ENCODE assay signal across 21 mouse cellular contexts in the genomic region with DNA sequence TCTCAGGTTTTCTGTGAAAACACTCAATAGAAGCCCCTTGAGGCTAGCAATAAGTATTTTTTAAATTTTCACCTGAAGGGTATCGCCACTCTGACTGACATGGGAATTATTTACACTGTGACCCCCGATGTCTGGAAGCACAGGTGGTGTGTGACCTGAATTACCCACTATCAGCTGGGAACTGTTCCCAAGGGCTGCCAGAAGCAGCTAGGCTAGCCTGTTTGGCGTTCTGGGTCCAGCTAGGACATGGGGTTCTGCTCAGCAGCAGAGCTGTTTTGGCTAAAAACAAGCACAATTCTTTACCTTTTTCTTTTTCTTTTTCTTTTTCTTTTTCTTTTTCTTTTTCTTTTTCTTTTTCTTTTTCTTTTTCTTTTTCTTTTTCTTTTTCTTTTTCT. TPM values are rescaled to one million over a fixed set of nuclear protein-coding genes. Genes with fewer than 3 reads are reported as not detected.
DNase-seq lines count a peak whose midpoint lies in the region; ATAC-seq and TF ChIP-seq lines count a peak whose summit lies in the region.
"Had no signal": no experiment of that assay in that cellular context is flagged by ENCODE, and none has a peak within 500 bp of the region (broad histone marks: within the 10 kb centered on the region; RNA-seq: fewer than 3 reads in every experiment).

No protein-coding gene starts in this region.

- H3K9me3 ChIP-seq in liver, embryonic 11.5 days (ENCODE audit: control insufficient read depth, low read length): no peaks in the 10 kb centered on the region
- no peaks in the 10 kb centered on the region for H3K9me3 ChIP-seq in intestine, embryonic 15.5 days
- H3K9me3 ChIP-seq: forebrain, embryonic 13.5 days; liver, embryonic 12.5 days had no signal

- H3K4me1 ChIP-seq in liver, adult 2 months (ENCODE audit: control insufficient read depth, insufficient read depth, low read length): peaks cover 3% of the 10 kb centered on the region; the same call in 1 of the 2 replicates
- H3K4me1 ChIP-seq in liver, embryonic 11.5 days (replicated peaks; ENCODE audit: control insufficient read depth, insufficient read depth, low read length): no peaks in the 10 kb centered on the region
- H3K4me1 ChIP-seq in intestine, embryonic 15.5 days (replicated peaks): peaks cover 14% of the 10 kb centered on the region
- H3K4me1 ChIP-seq: forebrain, embryonic 13.5 days; liver, embryonic 12.5 days had no signal

- TF ChIP-seq POLR2A in liver, adult 2 months (IDR thresholded peaks at IDR 0.05; ENCODE audit: extremely low read depth, insufficient read depth, low read length): no peak

- no peaks in the 10 kb centered on the region for H3K27me3 ChIP-seq in liver, adult 2 months (ENCODE audit: control insufficient read depth, insufficient read depth, low read length)
- 0 out of 2 replicates have a peak, but pooled peaks cover 3% of the 10 kb centered on the region for H3K27me3 ChIP-seq in liver, embryonic 11.5 days (replicated peaks; ENCODE audit: control insufficient read depth, insufficient read depth, low read length)
- H3K27me3 ChIP-seq in intestine, embryonic 15.5 days (replicated peaks): no peaks in the 10 kb centered on the region; the same call in 1 of the 2 replicates

- no peaks in the 10 kb centered on the region for H3K36me3 ChIP-seq in liver, adult 2 months (ENCODE audit: control insufficient read depth, insufficient read depth, low read length)
- no peaks in the 10 kb centered on the region for H3K36me3 ChIP-seq in liver, embryonic 11.5 days (ENCODE audit: control insufficient read depth, insufficient read depth, low read length)
- no peaks in the 10 kb centered on the region for H3K36me3 ChIP-seq in intestine, embryonic 15.5 days
- H3K36me3 ChIP-seq: liver, embryonic 12.5 days had no signal

- no peak for TF ChIP-seq CTCF in liver, adult 2 months (IDR thresholded peaks at IDR 0.05; ENCODE audit: low read depth, low read length)

- peak; percentile 22 to 32 for DNase-seq in cerebellum, postnatal 10 days
- peak; percentile 83 for DNase-seq in liver, adult 2 months (ENCODE audit: extremely low read depth, low read depth, low spot score)
- DNase-seq in liver, embryonic 11.5 days (ENCODE audit: low spot score): no peak
- peak; percentile 35 for DNase-seq in adipocyte (ENCODE audit: low spot score)
- DNase-seq in urinary bladder, adult 18-20 months (ENCODE audit: low spot score in 2 of 2): no peak
- DNase-seq: adrenal gland, postnatal 36 days; B cell, adult 2 months; gastrocnemius, postnatal 14 days; kidney, adult 8-10 months had no signal

- no peak for ATAC-seq in cerebellum, adult (ENCODE audit: insufficient number of reproducible peaks, low FRiP score, low TSS enrichment)
- no peak for ATAC-seq in liver, embryonic 11.5 days (replicated peaks; ENCODE audit: low FRiP score)
- no peak for ATAC-seq in intestine, embryonic 15.5 days
- ATAC-seq: forebrain, embryonic 13.5 days; liver, embryonic 12.5 days; lung, postnatal 0 days had no signal

- peak overlapping the region; percentile 31; the same call in 1 of the 2 replicates for H3K27ac ChIP-seq in liver, adult 2 months (replicated peaks; ENCODE audit: insufficient read depth, low read depth, low read length)
- H3K27ac ChIP-seq in liver, embryonic 11.5 days (ENCODE audit: low read depth, low read length): no peak overlapping the region
- peak overlapping the region; percentile 10; the same call in 1 of the 2 replicates for H3K27ac ChIP-seq in intestine, embryonic 15.5 days
- H3K27ac ChIP-seq: liver, embryonic 12.5 days had no signal

- H3K4me3 ChIP-seq in liver, adult 2 months (ENCODE audit: insufficient read depth, low read depth, low read length): no peak overlapping the region
- H3K4me3 ChIP-seq in liver, embryonic 11.5 days (ENCODE audit: low read depth, low read length): no peak overlapping the region
- H3K4me3 ChIP-seq in intestine, embryonic 15.5 days (replicated peaks): no peak overlapping the region
- H3K4me3 ChIP-seq: forebrain, embryonic 13.5 days; liver, embryonic 12.5 days; megakaryocyte, embryonic 14.5 days had no signal

- H3K4me2 ChIP-seq in liver, embryonic 11.5 days: no peak overlapping the region
- peak overlapping the region; percentile 51; the same call in 1 of the 2 replicates for H3K4me2 ChIP-seq in intestine, embryonic 15.5 days (replicated peaks)
- H3K4me2 ChIP-seq: liver, embryonic 12.5 days had no signal

- no peaks in the 10 kb centered on the region for H3K79me2 ChIP-seq in liver, adult 2 months (ENCODE audit: control insufficient read depth, insufficient read depth, low read length)

- 14% methylated on average over 3 of the region's 3 CpGs for WGBS in liver, adult 2 months
- 66% methylated on average over 3 of the region's 3 CpGs for WGBS in liver, embryonic 11.5 days
- 33% methylated on average over 3 of the region's 3 CpGs for WGBS in intestine, embryonic 15.5 days

- H3K9ac ChIP-seq in liver, adult 2 months (ENCODE audit: low read depth, low read length): no peak overlapping the region
- no peak overlapping the region for H3K9ac ChIP-seq in liver, embryonic 11.5 days (ENCODE audit: low read depth, low read length)
- H3K9ac ChIP-seq in intestine, embryonic 15.5 days: no peak overlapping the region
- H3K9ac ChIP-seq: forebrain, embryonic 13.5 days; liver, embryonic 12.5 days had no signal

RNA-seq across cellular contexts. Expression of a gene that starts 2.1 kb away (rescaled TPM):
- not detected in 2 replicates for total RNA-seq in liver, adult 2 months (2014; rRNA removed)
- not detected in 2 replicates for polyA plus RNA-seq in liver, adult 2 months (2012; rRNA removed)
- polyA plus RNA-seq in liver, embryonic 11.5 days (2014; fragmentation: Nextera tagmentation; extraction: Ambion mirVana): 0.10 TPM in 1 of 2 replicates, not detected in the other
- polyA plus RNA-seq in intestine, embryonic 15.5 days (2015; fragmentation: Nextera tagmentation; extraction: Ambion mirVana): 0.43 and 0.54 TPM in 2 replicates
- total RNA-seq: adrenal gland, postnatal 36 days; gastrocnemius, postnatal 14 days; layer of hippocampus, postnatal 14 days; left cerebral cortex, postnatal 14 days had no signal
- polyA plus RNA-seq: forebrain, embryonic 13.5 days; large intestine, adult 2 months; liver, embryonic 12.5 days; midbrain, postnatal 0 days; neural tube, embryonic 11.5 days had no signal

RNA-seq across cellular contexts. Expression of a gene that starts 24.9 kb away (rescaled TPM):
- total RNA-seq in liver, adult 2 months (2014; rRNA removed): 11.4 and 12.6 TPM in 2 replicates
- polyA plus RNA-seq in liver, adult 2 months (2012; rRNA removed): 18.9 and 19.7 TPM in 2 replicates
- polyA plus RNA-seq in liver, embryonic 11.5 days (2014; fragmentation: Nextera tagmentation; extraction: Ambion mirVana): 8.8 and 10.5 TPM in 2 replicates
- 16.1 and 16.6 TPM in 2 replicates for polyA plus RNA-seq in intestine, embryonic 15.5 days (2015; fragmentation: Nextera tagmentation; extraction: Ambion mirVana)

RNA-seq across cellular contexts. Expression of a gene that starts 39.4 kb away (rescaled TPM):
- not detected in 2 replicates for total RNA-seq in liver, adult 2 months (2014; rRNA removed)
- polyA plus RNA-seq in liver, adult 2 months (2012; rRNA removed): 0.07 TPM in 1 of 2 replicates, not detected in the other
- 0.23 TPM in 1 of 2 replicates, not detected in the other for polyA plus RNA-seq in liver, embryonic 11.5 days (2014; fragmentation: Nextera tagmentation; extraction: Ambion mirVana)
- 0.14 TPM in 1 of 2 replicates, not detected in the other for polyA plus RNA-seq in intestine, embryonic 15.5 days (2015; fragmentation: Nextera tagmentation; extraction: Ambion mirVana)
- total RNA-seq: midbrain, postnatal 0 days had no signal
- polyA plus RNA-seq: forebrain, embryonic 13.5 days; heart, postnatal 0 days; large intestine, adult 2 months; liver, embryonic 12.5 days; neural tube, embryonic 11.5 days had no signal

RNA-seq across cellular contexts. Expression of a gene that starts 48.4 kb away (rescaled TPM):
- 0.09 and 0.27 TPM in 2 replicates for total RNA-seq in liver, adult 2 months (2014; rRNA removed)
- 0.12 TPM in 1 of 2 replicates, not detected in the other for polyA plus RNA-seq in liver, adult 2 months (2012; rRNA removed)
- 35.5 and 40.5 TPM in 2 replicates for polyA plus RNA-seq in liver, embryonic 11.5 days (2014; fragmentation: Nextera tagmentation; extraction: Ambion mirVana)
- polyA plus RNA-seq in intestine, embryonic 15.5 days (2015; fragmentation: Nextera tagmentation; extraction: Ambion mirVana): 16.2 and 18.0 TPM in 2 replicates

RNA-seq across cellular contexts. Expression of a gene that starts 48.6 kb away (rescaled TPM):
- total RNA-seq in liver, adult 2 months (2014; rRNA removed): 87.4 and 112 TPM in 2 replicates
- 68.7 and 74.6 TPM in 2 replicates for polyA plus RNA-seq in liver, adult 2 months (2012; rRNA removed)
- polyA plus RNA-seq in liver, embryonic 11.5 days (2014; fragmentation: Nextera tagmentation; extraction: Ambion mirVana): 127 and 132 TPM in 2 replicates
- 134 and 148 TPM in 2 replicates for polyA plus RNA-seq in intestine, embryonic 15.5 days (2015; fragmentation: Nextera tagmentation; extraction: Ambion mirVana)

Comparison
In these comparisons a context has a peak if more than half of its experiments do, and no peak if none do; other contexts are left out.
1. DNase-seq: peak in cerebellum, postnatal 10 days (2 of 2), liver, adult 2 months (single experiment) and adipocyte (single experiment); none in liver, embryonic 11.5 days (single experiment) and urinary bladder, adult 18-20 months (0 of 2).